Mouse (Mus musculus) limb, embryonic 14.5 days (tissue): Measurements from ENCODE around the gene Igf1r. TPM values are rescaled to one million over a fixed set of nuclear protein-coding genes. Genes with fewer than 3 reads are reported as not detected.

Source experiments
- ATAC-seq: fragments of 200-750 bp; cut with Nextera tagmentation; 2 replicates; pipeline ENCODE4 v1.8.0; 2017; ENCODE audit warnings: low read depth, moderate number of reproducible peaks, moderate TSS enrichment; ENCODE audit not compliant: low FRiP score
- DNase-seq: peaks from one replicate; pipeline ENCODE4 v3.0.0-alpha.2; 2015; ENCODE audit warnings: low spot score
- H3K27ac ChIP-seq: fragments of 300-500 bp; sonication (generic); replicated peaks from 2 replicates; pipeline ENCODE4 v1.5.1; 2014; ENCODE audit warnings: low read depth, mild to moderate bottlenecking, low read length, moderate library complexity, mixed read lengths
- H3K27me3 ChIP-seq: fragments of 300-500 bp; sonication (generic); 2 replicates; pipeline ENCODE4 v1.6.1; 2014; ENCODE audit warnings: low read length, mixed read lengths; ENCODE audit not compliant: control insufficient read depth, insufficient read depth
- H3K36me3 ChIP-seq: fragments of 300-500 bp; sonication (generic); 2 replicates; pipeline ENCODE4 v1.6.1; 2014; ENCODE audit warnings: mild to moderate bottlenecking, low read length, moderate library complexity, mixed read lengths; ENCODE audit not compliant: control insufficient read depth, insufficient read depth
- H3K4me1 ChIP-seq: fragments of 300-500 bp; sonication (generic); 2 replicates; pipeline ENCODE4 v1.6.1; 2014; ENCODE audit warnings: antibody characterized with exemption, low read length, mixed read lengths; ENCODE audit not compliant: control insufficient read depth, insufficient read depth
- H3K4me2 ChIP-seq: fragments of 300-500 bp; sonication (generic); replicated peaks from 2 replicates; pipeline ENCODE4 v1.6.1; 2014; ENCODE audit warnings: low read depth, mild to moderate bottlenecking, low read length, moderate library complexity; ENCODE audit not compliant: severe bottlenecking
- H3K4me3 ChIP-seq: fragments of 300-500 bp; sonication (generic); replicated peaks from 2 replicates; pipeline ENCODE4 v1.5.1; 2014; ENCODE audit warnings: low read length
- H3K9ac ChIP-seq: fragments of 300-500 bp; sonication (generic); 2 replicates; pipeline ENCODE4 v1.6.1; 2014; ENCODE audit warnings: mild to moderate bottlenecking, low read depth, low read length, moderate library complexity; ENCODE audit not compliant: severe bottlenecking
- H3K9me3 ChIP-seq: fragments of 300-500 bp; sonication (generic); 2 replicates; pipeline ENCODE4 v1.6.1; 2016; ENCODE audit warnings: low read length; ENCODE audit not compliant: control insufficient read depth
- POLR2A ChIP-seq: fragments of 200-500 bp; IDR thresholded peaks from 2 replicates; pipeline ENCODE4 v1.8.0; 2012; ENCODE audit warnings: inconsistent platforms, mild to moderate bottlenecking, moderate library complexity, borderline replicate concordance; ENCODE audit not compliant: insufficient read depth, insufficient read length; ENCODE audit errors: extremely low read depth
- WGBS: fragments of 180-500 bp; shearing (Covaris S2); extraction: QIAGEN DNeasy Blood & Tissue Kit; methylation state at CpG from one replicate; pipeline ENCODE4 v1.1.7; 2014; 5-methylcytosine and 5-hydroxymethylcytosine counted together
- polyA plus RNA-seq, 2 experiments: library from polyadenylated mRNA; depleted of rRNA in 1 of 2; stranded (reverse) in 1 of 2; unstranded in 1 of 2; fragments of >200 nt; fragmentation: Nextera tagmentation in 1 of 2; extraction: Ambion mirVana in 1 of 2; gene quantifications; 2 replicates each; pipeline versions ENCODE4 v1.2.1 to v1.2.3; 2012 to 2014

The Igf1r gene
- polyA plus RNA-seq, 2 experiments = 22.5 to 34.6 TPM

DNA sequence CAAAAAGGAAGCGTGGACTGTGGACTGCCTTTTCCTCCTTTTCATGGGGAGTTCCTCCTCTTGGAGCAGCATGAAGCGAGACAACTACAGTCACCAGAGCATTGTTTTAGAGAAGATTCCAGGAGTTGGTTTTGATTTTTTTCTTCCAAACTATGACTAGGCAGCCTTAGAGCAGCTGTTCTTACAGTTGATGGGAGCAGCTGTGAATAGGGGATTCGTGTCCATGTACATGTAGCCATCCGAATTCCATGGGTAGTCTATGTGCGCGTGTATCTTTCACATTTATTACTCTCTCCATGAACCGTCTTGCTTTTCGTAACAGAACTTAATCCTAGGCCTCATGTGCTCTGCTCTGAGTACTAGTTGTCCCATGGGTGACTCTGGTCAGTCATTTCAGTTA, 199.8 kb downstream of the Igf1r start:
- no peaks in the 10 kb centered on the region for H3K9me3 ChIP-seq
- peak; percentile 27; the same call in 1 of the 2 replicates for ATAC-seq
- WGBS = 77% methylated on average over 8 of the region's 8 CpGs
- H3K27me3 ChIP-seq = no peaks in the 10 kb centered on the region
- no peak overlapping the region for H3K4me2 ChIP-seq
- H3K4me1 ChIP-seq = peaks cover 44% of the 10 kb centered on the region
- DNase-seq = no peak
- no peak overlapping the region for H3K9ac ChIP-seq
- no peak for TF ChIP-seq POLR2A
- H3K36me3 ChIP-seq = no peaks in the 10 kb centered on the region
- 0 out of 2 replicates have a peak overlapping the region, but pooled peaks have one; percentile 59 for H3K27ac ChIP-seq
- H3K4me3 ChIP-seq = no peak overlapping the region

DNA sequence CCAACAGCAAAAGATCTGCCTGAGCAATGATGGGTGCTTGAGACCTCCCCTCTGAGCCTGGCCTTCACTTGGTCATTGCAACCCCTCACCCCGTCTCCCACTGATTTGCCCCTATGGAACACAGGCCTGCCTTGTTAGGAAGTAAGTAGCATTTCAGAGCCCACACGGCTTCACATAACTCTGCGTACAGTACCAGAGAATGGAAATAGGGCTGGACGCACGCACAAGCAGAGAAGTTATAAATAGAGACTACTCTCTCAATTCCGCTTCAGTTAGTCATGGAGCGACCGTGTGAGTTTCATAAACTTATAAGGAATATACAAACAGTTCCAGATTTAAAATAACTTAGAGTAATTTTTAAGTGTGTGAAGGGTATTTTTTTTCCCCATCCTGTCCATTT, 200.6 kb downstream of the Igf1r start:
- no peak overlapping the region for H3K9ac ChIP-seq
- H3K27ac ChIP-seq = peak overlapping the region; percentile 4; the same call in 1 of the 2 replicates
- no peak for DNase-seq
- no peak overlapping the region for H3K4me3 ChIP-seq
- 70% methylated on average over 8 of the region's 8 CpGs for WGBS
- H3K4me1 ChIP-seq = peaks cover 38% of the 10 kb centered on the region
- H3K9me3 ChIP-seq = no peaks in the 10 kb centered on the region
- no peaks in the 10 kb centered on the region for H3K27me3 ChIP-seq
- H3K4me2 ChIP-seq = no peak overlapping the region
- no peaks in the 10 kb centered on the region for H3K36me3 ChIP-seq
- no peak for ATAC-seq
- no peak for TF ChIP-seq POLR2A

DNA sequence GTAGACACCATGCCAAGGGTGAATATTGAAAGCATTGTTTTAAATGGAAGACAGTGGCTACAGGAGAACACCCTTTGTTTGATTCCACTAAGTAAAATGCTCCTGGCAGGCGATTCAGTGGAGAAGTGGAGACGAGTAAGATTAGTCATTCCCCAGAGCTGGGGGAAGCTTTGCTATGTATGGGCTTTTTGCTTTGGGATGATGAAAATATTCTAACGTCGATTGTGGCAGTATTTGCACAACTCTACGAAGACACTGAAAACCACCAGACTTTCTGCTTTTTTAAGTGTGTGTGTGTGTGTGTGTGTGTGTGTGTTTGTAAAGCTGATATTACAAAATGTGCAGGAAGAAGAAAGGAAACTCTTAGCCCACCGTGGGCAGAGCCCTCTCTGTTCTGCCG, 202.0 kb downstream of the Igf1r start:
- Histone ChIP-seq H3K27me3 (no peaks in the 10 kb centered on the region), H3K36me3 (no peaks in the 10 kb centered on the region), H3K27ac (no peak overlapping the region), H3K9me3 (no peaks in the 10 kb centered on the region), H3K4me1 (peaks cover 27% of the 10 kb centered on the region), H3K9ac (0 out of 2 replicates have a peak overlapping the region, but pooled peaks have one; percentile 12), H3K4me3 (no peak overlapping the region), H3K4me2 (no peak overlapping the region)
- ATAC-seq = no peak
- no peak for TF ChIP-seq POLR2A
- DNase-seq = no peak
- 52% methylated on average over 7 of the region's 7 CpGs for WGBS

DNA sequence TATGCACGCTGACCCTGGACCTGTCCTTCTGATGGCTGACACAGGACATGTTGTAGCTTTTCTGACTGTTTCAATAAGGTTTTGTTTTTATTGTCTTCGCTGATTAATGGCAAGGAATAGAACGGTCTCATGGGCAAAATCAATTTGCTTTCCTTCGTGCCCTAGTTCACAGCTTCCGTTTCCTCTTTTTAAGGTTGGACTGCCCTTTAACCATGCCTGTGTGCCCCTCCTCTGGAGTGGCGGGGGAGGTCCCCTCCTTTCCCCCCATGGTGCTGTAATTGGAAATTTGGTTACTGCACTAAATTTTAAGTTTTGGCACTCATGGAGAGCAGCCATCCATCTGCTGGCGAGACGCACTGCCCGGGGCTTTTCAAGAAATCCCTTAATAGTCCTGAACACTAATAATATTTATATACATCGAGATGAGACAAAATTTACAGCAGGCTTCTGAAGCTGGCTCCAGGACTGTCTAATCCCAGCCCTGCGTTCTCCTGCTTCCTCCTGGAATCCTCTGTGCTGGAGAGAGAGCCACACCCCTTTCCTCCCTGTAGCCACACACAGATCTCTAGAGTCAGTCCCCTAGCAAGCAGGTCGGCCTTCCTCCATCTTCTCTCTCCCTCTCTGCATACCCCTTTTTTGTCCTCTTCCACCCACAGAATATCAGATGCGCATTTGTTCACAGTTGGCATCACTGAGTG, 207.6 kb downstream of the Igf1r start:
- Histone ChIP-seq H3K36me3 (peaks cover 6% of the 10 kb centered on the region), H3K4me3 (no peak overlapping the region), H3K27me3 (no peaks in the 10 kb centered on the region), H3K27ac (no peak overlapping the region), H3K9ac (no peak overlapping the region), H3K9me3 (no peaks in the 10 kb centered on the region), H3K4me1 (peaks cover 15% of the 10 kb centered on the region), H3K4me2 (no peak overlapping the region; the same call in 1 of the 2 replicates)
- ATAC-seq (0 out of 2 replicates have a peak, but pooled peaks have one; percentile 58), DNase-seq (peak; percentile 37)
- 21% methylated on average over 13 of the region's 13 CpGs for WGBS
- no peak for TF ChIP-seq POLR2A

DNA sequence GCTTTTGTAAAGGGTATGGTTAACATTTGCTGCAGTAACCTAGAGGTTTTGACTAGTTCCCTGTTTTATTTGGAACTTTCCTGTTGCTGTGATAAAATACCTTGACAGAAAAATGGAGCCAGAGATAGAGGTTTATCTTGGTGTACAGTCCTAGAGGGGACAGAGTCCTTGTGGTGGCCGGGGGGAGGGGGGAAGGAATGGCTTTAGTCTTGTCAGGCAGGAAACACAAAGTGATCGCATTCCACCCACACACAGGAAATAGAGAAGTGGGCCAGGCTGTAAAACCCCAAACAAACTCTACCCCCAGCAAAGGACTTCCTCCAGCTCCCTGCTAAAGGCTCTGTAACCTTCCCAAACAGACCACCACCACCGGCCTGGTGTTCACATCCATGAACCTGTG, 211.4 kb downstream of the Igf1r start:
- no peak overlapping the region for H3K9ac ChIP-seq
- H3K27me3 ChIP-seq = no peaks in the 10 kb centered on the region
- no peak for DNase-seq
- 40% methylated on average over 3 of the region's 3 CpGs for WGBS
- H3K4me3 ChIP-seq = no peak overlapping the region
- TF ChIP-seq POLR2A = no peak
- peaks cover 14% of the 10 kb centered on the region for H3K4me1 ChIP-seq
- ATAC-seq = no peak
- H3K36me3 ChIP-seq = peaks cover 20% of the 10 kb centered on the region
- no peak overlapping the region for H3K4me2 ChIP-seq
- H3K27ac ChIP-seq = no peak overlapping the region
- H3K9me3 ChIP-seq = no peaks in the 10 kb centered on the region
